Mouse (Mus musculus): ENCODE results near the gene Fn1. TPM values are rescaled to one million over a fixed set of nuclear protein-coding genes. Genes with fewer than 3 reads are reported as not detected.

Gene Fn1
- polyA plus RNA-seq, 1 experiment from 2014 or later: 197 TPM

GRCm38 (mm10) chr1:71570116-71570515 is 82.9 kb downstream of the Fn1 start:
- H3K27me3 ChIP-seq: no peaks in the 10 kb centered on the region
- no peak overlapping the region for H3K9ac ChIP-seq
- no peak for ATAC-seq (ENCODE audit: insufficient number of reproducible peaks, low FRiP score, low TSS enrichment, low read depth)
- no peak overlapping the region for H3K27ac ChIP-seq (replicated peaks)
- H3K9me3 ChIP-seq (replicated peaks): no peaks in the 10 kb centered on the region; the same call in 1 of the 2 replicates
- 79% methylated on average over 4 of the region's 4 CpGs for WGBS
- no peak overlapping the region for H3K4me3 ChIP-seq (replicated peaks)
- H3K4me2 ChIP-seq (replicated peaks): no peak overlapping the region
- no peaks in the 10 kb centered on the region for H3K4me1 ChIP-seq
- H3K36me3 ChIP-seq: peaks cover 79% of the 10 kb centered on the region

- H3K4me3 ChIP-seq (replicated peaks): no peak overlapping the region
- H3K4me2 ChIP-seq (replicated peaks): no peak overlapping the region
- no peak overlapping the region for H3K9ac ChIP-seq
- no peak; the same call in 1 of the 2 replicates for ATAC-seq (ENCODE audit: insufficient number of reproducible peaks, low FRiP score, low TSS enrichment, low read depth)
- peaks cover 86% of the 10 kb centered on the region for H3K36me3 ChIP-seq
- H3K4me1 ChIP-seq: no peaks in the 10 kb centered on the region
- no peak overlapping the region for H3K27ac ChIP-seq (replicated peaks)
- H3K27me3 ChIP-seq: no peaks in the 10 kb centered on the region
- WGBS: 74% methylated on average over 16 of the region's 16 CpGs
- H3K9me3 ChIP-seq (replicated peaks): no peaks in the 10 kb centered on the region; the same call in 1 of the 2 replicates
Observed at GRCm38 (mm10) chr1:71567884-71568605, 85.0 kb downstream of the Fn1 start.

GRCm38 (mm10) chr1:71564291-71564690 is 88.7 kb downstream of the Fn1 start:
- peaks cover 78% of the 10 kb centered on the region for H3K36me3 ChIP-seq
- H3K27me3 ChIP-seq: no peaks in the 10 kb centered on the region
- H3K4me2 ChIP-seq (replicated peaks): no peak overlapping the region
- WGBS: 91% methylated on average over 7 of the region's 7 CpGs
- H3K9me3 ChIP-seq (replicated peaks): peaks cover 2% of the 10 kb centered on the region; the same call in 1 of the 2 replicates
- H3K4me1 ChIP-seq: no peaks in the 10 kb centered on the region
- H3K9ac ChIP-seq: no peak overlapping the region
- ATAC-seq (ENCODE audit: insufficient number of reproducible peaks, low FRiP score, low TSS enrichment, low read depth): no peak
- H3K27ac ChIP-seq (replicated peaks): no peak overlapping the region
- H3K4me3 ChIP-seq (replicated peaks): no peak overlapping the region

GRCm38 (mm10) chr1:71560626-71561025 is 92.4 kb downstream of the Fn1 start:
- ATAC-seq (ENCODE audit: insufficient number of reproducible peaks, low FRiP score, low TSS enrichment, low read depth): no peak
- 0 out of 2 replicates have a peak, but pooled peaks cover 7% of the 10 kb centered on the region for H3K4me1 ChIP-seq
- H3K9ac ChIP-seq: no peak overlapping the region
- peaks cover 50% of the 10 kb centered on the region for H3K36me3 ChIP-seq
- H3K27me3 ChIP-seq: no peaks in the 10 kb centered on the region
- H3K4me3 ChIP-seq (replicated peaks): no peak overlapping the region
- H3K27ac ChIP-seq (replicated peaks): no peak overlapping the region
- 78% methylated on average over 4 of the region's 4 CpGs for WGBS
- H3K4me2 ChIP-seq (replicated peaks): no peak overlapping the region
- peaks cover 2% of the 10 kb centered on the region; the same call in 1 of the 2 replicates for H3K9me3 ChIP-seq (replicated peaks)

- no peaks in the 10 kb centered on the region for H3K27me3 ChIP-seq
- H3K4me3 ChIP-seq (replicated peaks): peak within 1 kb of the TSS; percentile 71
- 0 out of 2 replicates have a peak, but pooled peaks cover 7% of the 10 kb centered on the region for H3K4me1 ChIP-seq
- under 1% methylated on average over 55 of the region's 55 CpGs for WGBS
- peak within 1 kb of the TSS; percentile 65 for H3K9ac ChIP-seq
- peak; percentile 99 for ATAC-seq (ENCODE audit: insufficient number of reproducible peaks, low FRiP score, low TSS enrichment, low read depth)
- 0 out of 2 replicates have a peak, but pooled peaks cover 2% of the 10 kb centered on the region for H3K9me3 ChIP-seq (replicated peaks)
- peak within 1 kb of the TSS; percentile 91 for H3K4me2 ChIP-seq (replicated peaks)
- H3K27ac ChIP-seq (replicated peaks): peak within 1 kb of the TSS; percentile 87
- H3K36me3 ChIP-seq: peaks cover 25% of the 10 kb centered on the region
Observed at GRCm38 (mm10) chr1:71556688-71557612, 96.0 kb downstream of the Fn1 start, which contains the start of gene Atic. TSS of gene Atic (plus strand) at chr1:71557150.

- H3K9me3 ChIP-seq (replicated peaks): no peaks in the 10 kb centered on the region
- H3K4me3 ChIP-seq (replicated peaks): no peak overlapping the region
- H3K9ac ChIP-seq: no peak overlapping the region
- H3K27ac ChIP-seq (replicated peaks): no peak overlapping the region
- no peaks in the 10 kb centered on the region for H3K36me3 ChIP-seq
- no peaks in the 10 kb centered on the region for H3K4me1 ChIP-seq
- H3K4me2 ChIP-seq (replicated peaks): no peak overlapping the region
- H3K27me3 ChIP-seq: no peaks in the 10 kb centered on the region
- no peak for ATAC-seq (ENCODE audit: insufficient number of reproducible peaks, low FRiP score, low TSS enrichment, low read depth)
- 79% methylated on average over 10 of the region's 10 CpGs for WGBS
Observed at GRCm38 (mm10) chr1:71550626-71551195, 102.3 kb downstream of the Fn1 start.

GRCm38 (mm10) chr1:71540437-71540836 is 112.6 kb downstream of the Fn1 start:
- H3K36me3 ChIP-seq: no peaks in the 10 kb centered on the region
- H3K4me2 ChIP-seq (replicated peaks): no peak overlapping the region
- no peak overlapping the region for H3K4me3 ChIP-seq (replicated peaks)
- no peaks in the 10 kb centered on the region for H3K27me3 ChIP-seq
- no peaks in the 10 kb centered on the region for H3K4me1 ChIP-seq
- no peak overlapping the region for H3K9ac ChIP-seq
- H3K27ac ChIP-seq (replicated peaks): no peak overlapping the region
- ATAC-seq (ENCODE audit: insufficient number of reproducible peaks, low FRiP score, low TSS enrichment, low read depth): no peak
- WGBS: 64% methylated on average over 3 of the region's 3 CpGs
- no peaks in the 10 kb centered on the region for H3K9me3 ChIP-seq (replicated peaks)

- H3K27me3 ChIP-seq: no peaks in the 10 kb centered on the region
- no peaks in the 10 kb centered on the region for H3K9me3 ChIP-seq (replicated peaks)
- H3K36me3 ChIP-seq: no peaks in the 10 kb centered on the region
- H3K4me3 ChIP-seq (replicated peaks): no peak overlapping the region
- H3K4me2 ChIP-seq (replicated peaks): no peak overlapping the region
- WGBS: 88% methylated on average over 4 of the region's 4 CpGs
- H3K4me1 ChIP-seq: no peaks in the 10 kb centered on the region
- no peak overlapping the region for H3K9ac ChIP-seq
- H3K27ac ChIP-seq (replicated peaks): no peak overlapping the region
- no peak for ATAC-seq (ENCODE audit: insufficient number of reproducible peaks, low FRiP score, low TSS enrichment, low read depth)
Observed at GRCm38 (mm10) chr1:71539641-71540040, 113.4 kb downstream of the Fn1 start.

Other genes with a start within 250 kb of the Fn1 start
- gene Abca12, start 238.3 kb downstream of the Fn1 start, polyA plus RNA-seq (2015; fragmentation: Nextera tagmentation; extraction: Ambion mirVana): 3.7 and 5.0 TPM in 2 replicates
- gene Atic, start 96.0 kb downstream of the Fn1 start, polyA plus RNA-seq (2015; fragmentation: Nextera tagmentation; extraction: Ambion mirVana): 51.7 and 56.8 TPM in 2 replicates

Data from embryonic facial prominence, embryonic 15.5 days (tissue).